Mouse (Mus musculus): ENCODE measurements around the gene Pcsk6. TPM values are rescaled to one million over a fixed set of nuclear protein-coding genes. Genes with fewer than 3 reads are reported as not detected.

The Pcsk6 gene
- polyA plus RNA-seq, 2 experiments = 0.88 to 1.5 TPM

GRCm38 (mm10) chr7:66088077-66088476, 226.5 kb downstream of the Pcsk6 start:
- Histone ChIP-seq H3K9me3 (ENCODE audit: control insufficient read depth, low read length) (no peaks in the 10 kb centered on the region), H3K4me3 (ENCODE audit: insufficient read depth in 1 of 2, low read depth in 2 of 2, low read length in 2 of 2) (no peak overlapping the region), H3K4me1 (replicated peaks; ENCODE audit: control insufficient read depth in 2 of 2, insufficient read depth in 2 of 2, low read length in 1 of 2) (no peaks in the 10 kb centered on the region), H3K27ac (no peak overlapping the region), H3K9ac (replicated peaks) (no peak overlapping the region), H3K36me3 (replicated peaks; ENCODE audit: control insufficient read depth, insufficient read depth, low read depth) (peaks cover 29% of the 10 kb centered on the region), H3K27me3 (ENCODE audit: control insufficient read depth, insufficient read depth, low read length) (no peaks in the 10 kb centered on the region), H3K4me2 (ENCODE audit: low read depth) (no peak overlapping the region)
- DNase-seq (ENCODE audit: low read depth in 3 of 3, low spot score in 3 of 3) = no peak
- TF ChIP-seq EP300 (IDR thresholded peaks at IDR 0.05; ENCODE audit: low read depth) = no peak
- TF ChIP-seq CTCF (IDR thresholded peaks at IDR 0.05; ENCODE audit: low read depth) = no peak
- 68% methylated on average over 2 of the region's 2 CpGs for WGBS (ENCODE audit: insufficient replicate concordance)
- ATAC-seq (ENCODE audit: insufficient read depth) = no peak

GRCm38 (mm10) chr7:66090676-66091190, 229.2 kb downstream of the Pcsk6 start:
- H3K27me3 ChIP-seq (ENCODE audit: control insufficient read depth, insufficient read depth, low read length) = no peaks in the 10 kb centered on the region
- H3K9me3 ChIP-seq (ENCODE audit: control insufficient read depth, low read length) = no peaks in the 10 kb centered on the region
- DNase-seq (ENCODE audit: low read depth in 3 of 3, low spot score in 3 of 3) (no peak), ATAC-seq (ENCODE audit: insufficient read depth) (no peak)
- 82% methylated on average over 11 of the region's 11 CpGs for WGBS (ENCODE audit: insufficient replicate concordance)
- no peak overlapping the region for H3K9ac ChIP-seq (replicated peaks)
- H3K4me2 ChIP-seq (ENCODE audit: low read depth) = no peak overlapping the region
- TF ChIP-seq CTCF (IDR thresholded peaks at IDR 0.05; ENCODE audit: low read depth) (no peak), EP300 (IDR thresholded peaks at IDR 0.05; ENCODE audit: low read depth) (no peak)
- H3K4me1 ChIP-seq (replicated peaks; ENCODE audit: control insufficient read depth in 2 of 2, insufficient read depth in 2 of 2, low read length in 1 of 2) = no peaks in the 10 kb centered on the region
- H3K36me3 ChIP-seq (replicated peaks; ENCODE audit: control insufficient read depth, insufficient read depth, low read depth) = peaks cover 18% of the 10 kb centered on the region
- no peak overlapping the region for H3K27ac ChIP-seq
- no peak overlapping the region for H3K4me3 ChIP-seq (ENCODE audit: insufficient read depth in 1 of 2, low read depth in 2 of 2, low read length in 2 of 2)

DNA sequence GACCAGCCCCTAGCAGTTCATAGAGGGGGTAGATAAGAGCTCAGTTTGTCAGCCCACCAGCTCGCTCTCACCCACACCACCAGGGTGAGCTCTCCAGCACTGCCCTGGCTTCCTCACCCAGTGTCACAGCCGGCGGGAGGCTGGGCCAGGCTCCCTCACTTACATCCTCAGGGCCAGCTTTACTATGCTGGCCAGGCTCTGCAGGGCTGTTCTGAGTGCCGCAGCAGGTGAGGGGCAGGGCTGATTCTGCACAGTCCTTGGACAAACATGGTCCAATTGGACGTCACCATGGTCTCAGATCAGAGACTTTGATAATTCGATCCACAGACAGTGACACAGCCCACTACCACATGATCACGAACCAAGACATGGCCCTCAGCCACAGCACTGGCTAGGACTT, 230.0 kb downstream of the Pcsk6 start:
- ATAC-seq (ENCODE audit: insufficient read depth) (0 out of 2 replicates have a peak, but pooled peaks have one; percentile 15), DNase-seq (ENCODE audit: low read depth in 3 of 3, low spot score in 3 of 3) (no peak)
- no peak overlapping the region for H3K27ac ChIP-seq
- no peak overlapping the region for H3K4me3 ChIP-seq (ENCODE audit: insufficient read depth in 1 of 2, low read depth in 2 of 2, low read length in 2 of 2)
- no peaks in the 10 kb centered on the region for H3K4me1 ChIP-seq (replicated peaks; ENCODE audit: control insufficient read depth in 2 of 2, insufficient read depth in 2 of 2, low read length in 1 of 2)
- H3K4me2 ChIP-seq (ENCODE audit: low read depth) = no peak overlapping the region
- no peak overlapping the region for H3K9ac ChIP-seq (replicated peaks)
- 65% methylated on average over 7 of the region's 7 CpGs for WGBS (ENCODE audit: insufficient replicate concordance)
- no peaks in the 10 kb centered on the region for H3K9me3 ChIP-seq (ENCODE audit: control insufficient read depth, low read length)
- TF ChIP-seq CTCF (IDR thresholded peaks at IDR 0.05; ENCODE audit: low read depth) (no peak), EP300 (IDR thresholded peaks at IDR 0.05; ENCODE audit: low read depth) (no peak)
- peaks cover 18% of the 10 kb centered on the region for H3K36me3 ChIP-seq (replicated peaks; ENCODE audit: control insufficient read depth, insufficient read depth, low read depth)
- H3K27me3 ChIP-seq (ENCODE audit: control insufficient read depth, insufficient read depth, low read length) = no peaks in the 10 kb centered on the region

DNA sequence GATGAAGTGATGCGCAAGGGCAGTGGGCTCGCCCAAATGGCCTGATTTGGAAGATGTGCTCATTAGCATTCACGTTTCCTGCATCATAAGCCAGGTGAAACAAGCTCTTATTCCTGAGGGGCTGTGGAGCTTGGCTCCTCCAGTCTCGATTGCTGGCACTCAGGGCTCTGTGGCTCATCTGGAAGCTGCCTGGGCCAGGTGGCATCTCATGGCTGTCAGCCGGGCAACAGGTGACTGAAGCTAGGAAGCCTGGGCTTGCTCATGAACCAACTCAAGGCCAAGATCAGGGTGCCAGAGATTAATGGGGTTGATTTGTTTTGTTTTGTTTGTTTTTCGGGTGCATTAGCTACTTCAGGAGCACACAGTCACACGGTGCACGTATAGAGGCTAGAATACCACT, 231.1 kb downstream of the Pcsk6 start:
- no peaks in the 10 kb centered on the region for H3K27me3 ChIP-seq (ENCODE audit: control insufficient read depth, insufficient read depth, low read length)
- 71% methylated on average over 8 of the region's 8 CpGs for WGBS (ENCODE audit: insufficient replicate concordance)
- no peak for ATAC-seq (ENCODE audit: insufficient read depth)

DNA sequence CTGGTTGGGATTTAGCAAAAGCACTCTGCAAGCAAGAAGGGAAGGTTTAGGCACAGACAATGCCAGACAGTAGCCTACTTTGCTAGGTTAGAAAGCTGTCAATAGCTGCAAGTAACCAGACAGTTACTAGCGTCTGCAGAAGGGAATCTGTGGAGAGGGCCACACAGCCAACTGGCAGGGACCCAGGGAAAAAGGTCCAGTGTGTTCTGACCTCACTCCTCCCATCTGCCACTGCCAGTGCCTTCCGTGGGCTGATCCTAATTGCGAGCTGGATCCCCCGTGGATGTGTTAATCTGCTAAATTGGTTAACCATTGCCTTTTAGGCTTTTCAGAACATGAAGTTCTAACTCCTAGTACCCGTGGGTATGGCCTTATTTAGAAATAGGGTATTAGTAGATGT, 232.6 kb downstream of the Pcsk6 start:
- Histone ChIP-seq H3K9me3 (ENCODE audit: control insufficient read depth, low read length) (no peaks in the 10 kb centered on the region), H3K27me3 (ENCODE audit: control insufficient read depth, insufficient read depth, low read length) (no peaks in the 10 kb centered on the region), H3K27ac (no peak overlapping the region), H3K36me3 (replicated peaks; ENCODE audit: control insufficient read depth, insufficient read depth, low read depth) (peaks cover 3% of the 10 kb centered on the region), H3K4me3 (ENCODE audit: insufficient read depth in 1 of 2, low read depth in 2 of 2, low read length in 2 of 2) (no peak overlapping the region), H3K4me2 (ENCODE audit: low read depth) (no peak overlapping the region), H3K4me1 (replicated peaks; ENCODE audit: control insufficient read depth in 2 of 2, insufficient read depth in 2 of 2, low read length in 1 of 2) (no peaks in the 10 kb centered on the region), H3K9ac (replicated peaks) (no peak overlapping the region)
- TF ChIP-seq CTCF (IDR thresholded peaks at IDR 0.05; ENCODE audit: low read depth) (no peak), EP300 (IDR thresholded peaks at IDR 0.05; ENCODE audit: low read depth) (no peak)
- DNase-seq (ENCODE audit: low read depth in 3 of 3, low spot score in 3 of 3) = no peak
- 63% methylated on average over 5 of the region's 5 CpGs for WGBS (ENCODE audit: insufficient replicate concordance)
- no peak for ATAC-seq (ENCODE audit: insufficient read depth)

More for the DNA sequence above, 231.1 kb downstream of the Pcsk6 start:
- Histone ChIP-seq H3K9me3 (ENCODE audit: control insufficient read depth, low read length) (no peaks in the 10 kb centered on the region), H3K4me2 (ENCODE audit: low read depth) (no peak overlapping the region), H3K9ac (replicated peaks) (no peak overlapping the region), H3K4me1 (replicated peaks; ENCODE audit: control insufficient read depth in 2 of 2, insufficient read depth in 2 of 2, low read length in 1 of 2) (no peaks in the 10 kb centered on the region), H3K27ac (no peak overlapping the region), H3K36me3 (replicated peaks; ENCODE audit: control insufficient read depth, insufficient read depth, low read depth) (peaks cover 15% of the 10 kb centered on the region), H3K4me3 (ENCODE audit: insufficient read depth in 1 of 2, low read depth in 2 of 2, low read length in 2 of 2) (no peak overlapping the region)
- no peak for TF ChIP-seq CTCF (IDR thresholded peaks at IDR 0.05; ENCODE audit: low read depth)
- no peak for TF ChIP-seq EP300 (IDR thresholded peaks at IDR 0.05; ENCODE audit: low read depth)
- DNase-seq (ENCODE audit: low read depth in 3 of 3, low spot score in 3 of 3) = no peak

Data from liver, embryonic 14.5 days (tissue).